Mouse (Mus musculus): ENCODE measurements around the gene Hcls1. TPM values are rescaled to one million over a fixed set of nuclear protein-coding genes. Genes with fewer than 3 reads are reported as not detected.

Hcls1 gene
- polyA plus RNA-seq (2017; shearing (Covaris generic)), result 114 TPM

GRCm38 (mm10) chr16:36934841-36935620 is at the start of gene Hcls1:
TSS of gene Hcls1 (plus strand) at chr16:36934983.

GRCm38 (mm10) chr16:36989999-36990625 is 55.3 kb downstream of the Hcls1 start, which contains the start of gene Fbxo40:
TSS of gene Fbxo40 (minus strand) at chr16:36990467.

GRCm38 (mm10) chr16:37011061-37011921 is 76.5 kb downstream of the Hcls1 start, which contains the start of gene Polq:
TSS of gene Polq (plus strand) at chr16:37011786.

Other genes with a start within 250 kb of the Hcls1 start
- 10.2 TPM for gene Ildr1, start 241.0 kb upstream of the Hcls1 start, polyA plus RNA-seq (2017; shearing (Covaris generic))
- gene Slc15a2, start 150.0 kb upstream of the Hcls1 start, polyA plus RNA-seq (2017; shearing (Covaris generic)), result 40.9 TPM
- 40.3 TPM for gene Iqcb1, start 106.6 kb upstream of the Hcls1 start, polyA plus RNA-seq (2017; shearing (Covaris generic))
- gene Eaf2, start 60.0 kb upstream of the Hcls1 start, polyA plus RNA-seq (2017; shearing (Covaris generic)), result 1.3 TPM
- 38.3 TPM for gene Golgb1, start 59.8 kb upstream of the Hcls1 start, polyA plus RNA-seq (2017; shearing (Covaris generic))
- gene Fbxo40, start 55.5 kb downstream of the Hcls1 start, polyA plus RNA-seq (2017; shearing (Covaris generic)), result 0.10 TPM
- 0.75 TPM for gene Polq, start 76.8 kb downstream of the Hcls1 start, polyA plus RNA-seq (2017; shearing (Covaris generic))

Measured in effector memory CD4-positive, alpha-beta T cell, adult 5 months (primary cell).